Mouse (Mus musculus) lung, postnatal 36 days (tissue): Measurements from ENCODE around the gene Pik3cb.

ENCODE experiments used
- DNase-seq: peaks from one replicate; pipeline ENCODE4 v3.0.0; 2022; ENCODE audit warnings: mixed read lengths

The Pik3cb gene

GRCm38 (mm10) chr9:99145756-99146155 lies 5.3 kb upstream of the Pik3cb start:
- DNase-seq, result peak; percentile 78

DNA sequence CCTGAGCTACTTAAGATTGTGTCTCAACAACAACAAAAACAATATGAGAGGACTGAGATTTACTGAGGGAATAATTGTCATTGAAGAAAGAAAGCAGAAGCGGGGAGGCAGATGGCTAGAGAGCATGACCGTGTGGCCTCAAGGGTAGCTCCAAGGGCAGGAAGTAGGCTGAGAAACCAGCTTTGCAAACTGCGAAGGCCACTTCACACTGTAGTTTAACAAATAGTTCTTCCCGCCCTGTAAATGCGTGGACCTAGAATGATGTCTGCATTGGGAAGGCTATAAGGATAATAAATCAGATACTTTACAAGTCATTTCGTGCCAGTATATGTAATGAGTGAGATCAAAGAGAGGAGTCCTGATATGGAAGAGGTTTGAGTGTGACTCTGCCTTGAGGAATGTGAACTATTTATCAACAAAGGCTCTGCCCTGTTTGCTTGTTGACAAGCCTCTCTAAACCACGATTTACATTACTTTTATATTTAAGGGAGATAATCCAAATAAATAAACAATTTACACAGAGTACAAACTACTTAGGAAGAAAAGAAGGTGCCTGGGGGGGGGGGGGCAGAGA lies 4.1 kb upstream of the Pik3cb start:
- DNase-seq, result no peak

DNA sequence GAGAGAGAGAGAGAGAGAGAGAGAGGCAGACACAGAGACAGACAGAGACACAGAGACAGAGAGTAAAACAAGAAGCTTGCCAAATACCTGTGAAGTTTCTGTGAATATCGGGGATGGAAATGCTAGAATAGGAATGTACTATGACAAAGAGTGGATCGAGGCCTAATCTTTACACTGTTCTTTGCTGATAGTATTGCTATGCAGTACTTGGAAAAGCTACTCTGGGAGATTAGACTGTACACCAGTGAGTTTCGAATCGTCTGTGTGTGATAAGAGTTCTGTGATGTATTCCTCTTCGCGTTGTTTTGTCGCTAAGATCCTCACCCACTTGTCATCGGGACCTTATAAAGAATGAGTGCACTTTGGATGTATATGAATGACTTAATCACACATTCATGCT lies 1.2 kb upstream of the Pik3cb start:
- no peak for DNase-seq

DNA sequence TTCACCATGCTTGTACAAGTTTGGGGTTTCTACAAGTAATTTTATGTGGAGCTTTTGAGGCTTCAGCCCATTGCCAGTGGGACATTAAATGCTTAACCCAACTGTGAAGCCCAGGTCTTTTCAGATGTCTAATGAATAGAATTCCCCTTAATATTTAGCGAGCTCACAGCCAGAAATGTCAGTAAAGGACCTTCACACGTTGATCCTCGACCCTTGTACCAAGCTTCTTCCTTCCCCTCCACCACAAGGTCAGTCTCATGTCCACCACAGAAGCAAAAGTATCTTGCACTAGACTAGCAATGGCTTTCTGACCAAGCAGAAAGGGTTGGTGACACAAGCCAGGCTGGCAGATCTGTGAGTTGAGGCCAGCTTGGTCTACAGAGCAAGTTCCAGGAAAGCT lies 750 bp upstream of the Pik3cb start:
- no peak for DNase-seq

- peak; percentile 18 for DNase-seq
These were observed 1.0 kb downstream of the Pik3cb start for GRCm38 (mm10) chr9:99139194-99140023.

- DNase-seq, result no peak
These were observed 3.1 kb downstream of the Pik3cb start for GRCm38 (mm10) chr9:99137301-99137700.

DNA sequence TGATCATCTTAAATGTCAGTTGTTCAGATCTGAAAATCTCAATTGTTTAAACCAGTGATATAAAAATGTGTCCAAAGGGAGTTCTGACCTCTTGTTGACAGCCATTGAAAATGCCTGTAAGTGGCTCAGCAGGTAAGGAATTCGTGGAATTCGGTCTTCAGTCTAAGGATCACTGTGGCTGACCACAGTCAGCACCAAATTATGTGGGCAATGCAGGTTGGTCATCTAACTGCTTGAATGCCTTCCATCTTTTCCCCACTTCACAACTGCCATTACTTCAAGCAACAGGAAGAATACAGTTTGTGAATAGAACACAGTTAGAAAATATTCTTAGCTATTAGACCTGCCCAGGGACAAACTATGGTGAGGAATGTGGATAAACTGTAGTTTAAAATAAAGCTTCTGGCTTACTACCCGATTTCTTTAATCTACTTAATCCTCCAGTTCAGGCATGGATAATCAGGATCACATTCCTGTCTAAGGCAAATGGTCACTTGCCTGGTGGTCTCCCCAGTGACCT lies 8.4 kb downstream of the Pik3cb start:
- DNase-seq, result peak; percentile 63

GRCm38 (mm10) chr9:99131119-99131518 lies 9.3 kb downstream of the Pik3cb start:
- DNase-seq, result no peak

DNA sequence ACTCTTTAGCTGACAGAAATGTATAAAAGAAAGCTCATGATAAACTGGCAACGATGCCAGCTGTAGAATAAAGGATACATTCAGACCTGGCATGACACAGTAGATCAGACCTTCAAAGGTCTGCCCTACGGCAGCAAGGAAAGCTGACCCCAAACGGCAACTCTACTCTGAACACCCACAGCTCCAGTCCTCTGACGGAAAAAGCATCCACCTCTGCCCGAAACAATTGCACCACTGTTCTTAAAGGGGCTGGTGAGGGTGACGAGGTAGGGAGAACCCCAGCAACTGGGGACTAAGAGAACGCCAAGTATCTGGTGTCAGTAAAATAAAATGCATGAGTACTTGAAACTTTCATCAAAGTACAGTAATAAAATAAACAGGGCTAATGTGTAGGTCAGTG lies 12.8 kb downstream of the Pik3cb start:
- no peak for DNase-seq

GRCm38 (mm10) chr9:99122749-99123148 lies 17.7 kb downstream of the Pik3cb start:
- DNase-seq, result no peak

GRCm38 (mm10) chr9:99112409-99112808 lies 28.0 kb downstream of the Pik3cb start:
- no peak for DNase-seq

DNA sequence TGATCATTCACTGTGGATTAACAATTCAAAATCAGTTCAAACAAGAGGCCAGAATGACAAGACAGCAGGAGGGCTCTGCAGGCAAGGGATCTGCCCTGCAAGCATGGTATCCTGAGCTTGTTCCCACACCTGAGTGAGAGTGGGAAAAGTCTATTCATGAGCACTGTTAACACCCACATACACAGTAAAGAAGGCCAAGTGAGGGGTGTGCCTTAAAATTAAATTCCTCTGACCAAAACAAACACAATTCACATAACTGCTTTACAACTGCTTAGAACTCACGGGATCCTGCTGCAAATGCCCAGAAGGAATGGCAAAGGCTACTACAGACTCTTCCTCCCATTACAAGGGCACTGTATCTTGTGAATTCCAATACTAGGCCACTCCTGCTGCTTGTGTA lies 29.3 kb downstream of the Pik3cb start:
- peak; percentile 26 for DNase-seq

DNA sequence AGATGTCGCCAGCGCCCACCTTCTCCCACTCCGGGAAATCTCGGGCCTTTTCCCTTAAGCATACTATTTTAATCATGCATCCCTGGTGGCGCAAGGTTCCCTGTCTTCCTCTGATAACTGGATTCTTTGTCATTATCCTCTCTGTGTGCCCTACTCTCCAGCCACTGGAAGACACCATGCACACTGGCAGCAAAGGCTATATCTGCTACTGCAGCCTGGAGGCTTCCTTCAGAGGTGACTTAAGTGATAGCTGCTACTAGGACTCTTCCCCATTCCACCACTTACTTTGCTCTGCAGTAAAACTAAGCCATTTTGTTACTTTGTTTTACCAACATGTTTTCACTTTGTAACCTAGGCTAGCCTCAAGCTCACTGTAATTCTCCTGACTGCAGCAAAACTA lies 30.2 kb downstream of the Pik3cb start:
- DNase-seq, result no peak

GRCm38 (mm10) chr9:99109585-99109984 lies 30.8 kb downstream of the Pik3cb start:
- peak; percentile 40 for DNase-seq

GRCm38 (mm10) chr9:99104449-99104848 lies 36.0 kb downstream of the Pik3cb start:
- DNase-seq, result peak; percentile 14

DNA sequence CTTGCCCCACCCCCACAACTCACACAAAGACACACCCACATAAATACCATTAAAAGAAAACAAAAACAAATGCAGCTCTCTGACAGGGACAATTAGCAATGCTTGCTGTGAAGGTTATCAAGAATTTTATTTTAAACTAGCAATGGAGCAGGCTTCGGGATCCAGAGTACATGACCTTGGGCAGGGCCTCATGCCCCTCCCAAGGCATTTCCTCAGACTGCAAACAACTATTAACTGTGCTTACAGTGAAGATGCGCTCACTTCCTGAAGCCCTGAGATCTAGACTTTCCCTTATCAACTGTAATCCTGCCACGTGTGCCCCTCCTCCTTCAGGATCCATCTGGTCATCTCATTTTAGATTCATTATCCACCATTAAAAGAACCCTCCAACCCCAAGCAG lies 36.6 kb downstream of the Pik3cb start:
- peak; percentile 65 for DNase-seq

DNA sequence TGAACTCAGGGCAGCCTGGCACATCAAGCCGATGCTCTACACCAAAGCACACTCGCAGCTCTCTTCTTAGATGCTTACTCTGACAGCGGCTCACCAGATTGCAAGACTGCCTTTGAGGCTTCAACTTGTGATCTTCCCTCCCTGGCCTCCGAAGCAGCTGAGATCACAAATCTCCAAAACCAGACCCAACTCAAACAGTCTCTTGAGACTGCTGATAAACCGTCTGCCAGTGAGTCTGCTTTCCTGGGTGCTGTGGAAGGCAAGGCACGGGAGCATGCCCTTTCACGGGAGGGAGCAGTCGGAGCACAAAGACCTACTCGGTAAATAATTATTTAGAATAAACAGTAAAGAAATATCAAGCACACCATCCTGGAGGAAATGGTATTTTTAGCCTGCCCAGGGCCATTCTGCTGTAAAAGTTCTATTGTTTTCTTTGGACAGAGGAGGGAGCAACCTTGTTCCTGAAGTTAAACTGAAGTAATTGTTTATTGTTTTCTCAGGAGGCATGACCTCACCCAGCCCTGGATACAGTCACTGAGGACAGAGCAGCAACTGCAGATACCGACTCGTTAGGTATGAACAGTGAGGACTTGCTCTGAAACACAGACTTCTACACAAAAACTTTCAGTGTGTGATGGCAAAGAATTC lies 41.8 kb downstream of the Pik3cb start:
- DNase-seq, result peak; percentile 68

GRCm38 (mm10) chr9:99097668-99098067 lies 42.8 kb downstream of the Pik3cb start:
- no peak for DNase-seq

GRCm38 (mm10) chr9:99095192-99095591 lies 45.2 kb downstream of the Pik3cb start:
- no peak for DNase-seq

DNA sequence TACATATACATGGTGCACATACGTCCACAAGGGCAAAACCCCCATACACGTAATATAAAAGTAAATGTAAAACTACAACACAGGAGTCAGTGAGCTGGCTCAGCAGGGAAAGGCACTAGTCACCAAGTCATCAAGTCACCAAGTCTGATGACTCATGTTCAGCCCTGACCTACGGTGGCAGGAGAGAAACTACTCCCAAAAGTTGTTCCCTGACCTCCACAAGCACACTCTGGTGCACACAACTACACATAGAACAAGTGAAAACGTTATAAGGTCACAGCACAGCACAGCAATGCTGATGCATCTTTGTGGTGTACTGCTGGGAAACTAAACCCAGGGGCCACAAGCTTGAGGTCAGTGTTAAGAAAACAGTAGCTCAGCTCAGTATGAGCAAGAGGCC lies 49.9 kb downstream of the Pik3cb start:
- DNase-seq, result no peak

GRCm38 (mm10) chr9:99089904-99090303 lies 50.5 kb downstream of the Pik3cb start:
- peak; percentile 15 for DNase-seq

- DNase-seq, result no peak
These were observed 58.7 kb downstream of the Pik3cb start for GRCm38 (mm10) chr9:99081718-99082117.

DNA sequence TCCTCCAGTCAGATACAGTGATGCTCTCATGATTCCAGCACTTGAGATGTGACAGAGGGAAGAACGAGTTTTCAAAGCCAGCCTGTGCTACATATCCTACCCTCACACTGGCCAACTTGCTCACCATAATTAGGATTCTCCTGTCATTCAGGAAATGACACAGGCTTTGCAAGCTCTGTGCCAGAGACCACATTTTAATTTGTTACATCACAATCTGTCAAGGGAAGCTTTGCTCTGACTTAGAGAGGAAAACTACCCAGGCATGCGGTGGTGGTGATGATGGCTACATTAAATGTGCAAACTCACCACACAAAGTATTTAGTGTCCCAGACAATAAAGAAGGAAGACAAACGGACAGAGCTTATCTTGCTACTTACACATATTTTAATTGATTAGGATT lies 59.1 kb downstream of the Pik3cb start:
- DNase-seq, result no peak

- peak; percentile 14 for DNase-seq
These were observed 59.8 kb downstream of the Pik3cb start for GRCm38 (mm10) chr9:99080657-99081056.
